Mouse (Mus musculus) brain, embryonic 18.5 days (tissue): ENCODE measurements around the gene Dgkq.

Source experiments
- DNase-seq: peaks from one replicate; pipeline ENCODE4 v3.0.0-alpha.2; 2012; ENCODE audit warnings: low read depth, low spot score

Dgkq gene

DNA sequence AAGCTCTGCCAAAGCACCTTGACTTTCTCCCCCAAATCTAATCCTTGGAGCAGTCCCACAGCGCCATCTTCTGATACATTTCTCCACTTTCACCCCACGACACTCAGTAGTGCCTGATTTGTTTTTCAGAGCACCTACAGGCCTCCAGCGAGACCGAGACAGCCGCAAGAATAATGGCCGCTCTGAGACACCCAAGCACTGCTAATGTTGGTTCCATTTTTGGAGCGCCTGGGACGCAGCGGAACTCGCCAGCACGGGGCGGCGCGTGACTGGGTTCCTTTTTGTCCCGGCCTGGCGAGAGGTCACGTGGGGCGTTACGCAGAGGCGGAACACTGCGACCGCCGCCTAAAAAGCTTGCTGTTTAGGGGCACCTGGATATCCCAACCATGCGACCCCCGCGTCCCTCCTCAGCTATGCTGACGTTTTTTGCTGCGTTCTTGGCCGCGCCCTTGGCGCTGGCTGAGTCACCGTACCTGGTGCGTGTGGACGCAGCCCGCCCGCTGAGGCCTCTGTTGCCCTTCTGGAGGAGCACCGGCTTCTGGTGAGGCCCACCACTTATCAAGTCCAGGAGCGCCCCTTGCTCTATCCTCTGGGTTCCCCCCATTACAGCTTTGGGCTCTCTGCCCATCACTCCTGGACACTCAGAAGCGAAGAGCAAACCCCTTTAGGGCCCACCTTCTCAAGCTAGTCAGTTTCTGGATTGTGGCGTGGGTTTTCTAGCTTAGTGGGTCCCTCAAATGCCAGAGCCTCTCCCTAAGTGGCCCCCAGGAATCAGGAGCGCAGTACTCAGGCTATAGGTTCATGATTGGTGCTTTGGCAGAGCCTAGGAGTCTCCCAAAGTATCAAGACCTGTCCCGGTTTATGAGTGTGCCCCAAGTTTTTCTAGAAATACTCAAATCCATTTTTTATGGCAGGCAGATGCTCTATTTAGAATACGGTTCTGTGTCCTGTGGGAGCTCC is at the start of gene Dgkq:
Gene Dgkq, minus strand, starts transcription at position 696 of the 960 bp plus-strand sequence.
- peak; percentile 56 for DNase-seq

- no peak for DNase-seq
Measured at GRCm38 (mm10) chr5:108718051-108718450, 48.6 kb upstream of the Dgkq start.

GRCm38 (mm10) chr5:108715974-108716373 is 46.5 kb upstream of the Dgkq start:
- no peak for DNase-seq

GRCm38 (mm10) chr5:108714149-108714548 is 44.7 kb upstream of the Dgkq start:
- no peak for DNase-seq

DNA sequence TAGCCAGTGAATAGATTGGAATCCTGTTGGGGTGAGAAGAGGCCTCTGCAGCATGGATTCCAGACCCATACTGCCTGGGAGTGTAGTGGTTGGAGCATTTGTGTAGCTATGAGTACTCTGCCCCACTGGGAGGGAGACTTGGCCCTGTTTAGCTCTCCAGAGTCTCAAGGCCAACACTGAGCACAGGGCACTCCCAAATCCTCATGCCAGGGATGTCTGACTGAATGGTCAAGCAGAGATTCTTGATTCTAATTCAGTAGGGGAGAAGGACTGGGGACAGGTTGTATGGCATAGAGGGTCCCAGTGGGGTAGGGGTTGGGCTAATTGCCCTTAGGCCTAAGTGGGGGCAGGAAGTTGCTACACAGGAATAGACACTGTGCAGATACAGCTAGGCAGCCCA is 44.2 kb upstream of the Dgkq start:
- DNase-seq = no peak

DNA sequence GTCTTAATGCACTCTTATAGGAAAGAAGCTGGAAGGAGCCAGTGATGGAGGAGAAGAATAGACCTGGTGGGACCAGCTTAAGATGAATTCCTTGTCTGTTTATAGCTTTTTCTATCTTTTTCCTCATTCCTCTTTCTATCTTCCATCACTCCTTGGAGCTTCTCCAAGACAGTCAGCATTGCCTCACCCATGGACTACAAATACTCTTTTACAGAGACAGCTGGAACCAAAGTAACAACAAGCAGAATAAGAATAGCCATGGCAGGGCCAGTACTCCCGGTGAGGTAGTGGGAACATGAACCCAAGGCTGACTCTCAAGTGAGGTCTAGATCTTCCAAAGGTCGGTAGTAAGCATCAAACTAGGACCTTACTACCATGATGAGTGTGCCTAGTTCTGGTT is 43.6 kb upstream of the Dgkq start:
- no peak for DNase-seq

GRCm38 (mm10) chr5:108711968-108712367 is 42.5 kb upstream of the Dgkq start:
- DNase-seq = no peak

- no peak for DNase-seq
Measured at GRCm38 (mm10) chr5:108708981-108709731, 39.7 kb upstream of the Dgkq start.

GRCm38 (mm10) chr5:108708419-108708818 is 38.9 kb upstream of the Dgkq start:
- no peak for DNase-seq

- DNase-seq = no peak
Measured at GRCm38 (mm10) chr5:108707758-108708157, 38.3 kb upstream of the Dgkq start.

DNA sequence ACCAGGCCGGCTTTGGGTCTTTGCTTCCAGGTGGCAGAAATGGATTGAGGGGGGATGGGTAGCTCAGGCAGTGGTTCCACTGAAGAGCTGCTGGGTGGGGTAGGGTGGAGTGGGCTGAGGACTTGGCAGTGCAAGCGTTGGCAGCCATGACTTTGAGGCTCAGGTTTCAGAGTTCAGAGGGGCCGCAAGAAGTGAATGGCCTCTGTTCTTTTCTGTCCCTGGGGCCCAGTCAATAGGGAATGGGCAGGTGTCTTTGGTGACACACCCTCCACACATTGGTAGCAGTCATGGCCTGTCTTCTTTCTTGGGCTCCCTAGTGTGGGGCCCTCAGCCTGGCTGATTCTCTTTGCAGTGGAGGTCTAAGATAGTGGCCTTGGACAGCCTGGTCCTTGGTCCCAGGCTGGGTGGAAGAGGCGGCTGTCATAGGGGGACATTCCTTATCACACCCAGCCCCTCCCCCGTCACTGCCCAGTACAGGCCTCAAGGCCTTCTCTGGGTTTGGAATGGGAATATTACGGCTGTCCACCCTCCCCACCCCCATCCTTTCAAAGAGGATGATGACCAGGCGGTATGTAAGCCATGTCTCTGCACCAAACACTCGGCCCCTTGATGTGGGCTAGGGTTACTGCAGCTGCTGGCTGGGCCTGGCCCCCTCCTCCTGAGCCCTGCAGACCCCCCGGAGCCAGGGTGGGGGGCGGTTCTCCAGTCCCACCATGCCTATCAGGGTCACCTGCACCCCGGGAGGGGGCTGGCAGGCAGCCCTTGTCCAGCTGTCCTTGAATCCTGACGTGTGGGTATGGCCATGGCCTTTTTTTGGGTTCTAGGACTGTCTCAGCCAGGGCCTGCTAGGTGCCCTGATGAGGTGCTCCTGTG is 34.5 kb upstream of the Dgkq start:
- DNase-seq = no peak

DNA sequence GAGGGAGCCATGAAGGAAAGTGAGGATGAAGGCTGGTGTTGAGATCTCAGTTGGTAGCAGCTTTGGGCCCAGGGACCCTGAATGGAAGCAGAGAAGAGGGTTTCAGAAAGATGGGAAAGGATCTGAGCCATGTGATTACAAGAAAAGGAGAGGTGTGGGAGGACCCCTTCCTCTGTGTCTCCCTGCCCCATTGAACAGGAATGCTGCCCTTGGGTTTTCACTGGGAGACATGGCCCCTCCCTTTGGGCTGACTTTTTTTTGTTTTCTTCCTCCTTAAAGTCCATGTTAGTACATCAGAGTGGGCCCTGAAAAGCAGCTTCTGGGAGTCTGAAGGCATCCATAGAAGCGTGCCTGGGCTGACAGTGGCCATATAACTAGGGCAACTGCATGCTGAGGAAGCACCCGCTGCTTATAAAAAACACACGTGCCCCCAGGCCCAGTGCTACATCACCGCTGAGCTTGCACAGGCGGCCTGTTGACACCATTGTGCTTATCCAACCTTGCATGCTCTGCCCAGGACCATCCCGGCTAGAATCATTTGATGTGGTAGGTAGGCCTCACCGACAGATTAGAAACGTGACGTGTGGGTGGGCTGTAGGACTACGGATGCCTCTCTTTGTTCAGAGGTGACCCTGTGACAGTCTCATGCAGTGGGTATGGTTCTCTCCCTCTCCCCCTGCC is 32.0 kb upstream of the Dgkq start:
- no peak for DNase-seq

GRCm38 (mm10) chr5:108700346-108700745 is 30.9 kb upstream of the Dgkq start:
- no peak for DNase-seq

GRCm38 (mm10) chr5:108697341-108697753 is 27.9 kb upstream of the Dgkq start:
- peak; percentile 37 for DNase-seq

DNA sequence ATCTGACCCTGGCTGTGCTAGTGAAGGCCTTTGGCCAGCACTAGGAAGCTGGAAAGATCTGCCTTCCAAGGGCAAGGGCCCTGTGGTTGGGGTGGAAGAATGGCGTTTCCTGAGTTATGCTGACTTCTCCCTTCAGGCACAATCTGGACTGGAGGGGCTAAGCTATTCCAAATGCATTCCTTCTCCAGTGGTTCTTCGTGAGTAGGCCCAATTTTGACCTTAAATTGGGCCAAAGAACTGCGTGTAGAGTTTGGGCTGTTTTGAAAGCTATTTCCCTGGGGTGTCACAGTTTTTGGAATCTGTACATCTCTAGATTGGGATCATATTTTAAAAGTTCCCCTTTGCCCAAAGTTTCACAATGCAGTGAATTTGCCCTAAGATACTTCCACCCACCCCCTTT is 27.1 kb upstream of the Dgkq start:
- no peak for DNase-seq

GRCm38 (mm10) chr5:108695861-108696260 is 26.4 kb upstream of the Dgkq start:
- no peak for DNase-seq

DNA sequence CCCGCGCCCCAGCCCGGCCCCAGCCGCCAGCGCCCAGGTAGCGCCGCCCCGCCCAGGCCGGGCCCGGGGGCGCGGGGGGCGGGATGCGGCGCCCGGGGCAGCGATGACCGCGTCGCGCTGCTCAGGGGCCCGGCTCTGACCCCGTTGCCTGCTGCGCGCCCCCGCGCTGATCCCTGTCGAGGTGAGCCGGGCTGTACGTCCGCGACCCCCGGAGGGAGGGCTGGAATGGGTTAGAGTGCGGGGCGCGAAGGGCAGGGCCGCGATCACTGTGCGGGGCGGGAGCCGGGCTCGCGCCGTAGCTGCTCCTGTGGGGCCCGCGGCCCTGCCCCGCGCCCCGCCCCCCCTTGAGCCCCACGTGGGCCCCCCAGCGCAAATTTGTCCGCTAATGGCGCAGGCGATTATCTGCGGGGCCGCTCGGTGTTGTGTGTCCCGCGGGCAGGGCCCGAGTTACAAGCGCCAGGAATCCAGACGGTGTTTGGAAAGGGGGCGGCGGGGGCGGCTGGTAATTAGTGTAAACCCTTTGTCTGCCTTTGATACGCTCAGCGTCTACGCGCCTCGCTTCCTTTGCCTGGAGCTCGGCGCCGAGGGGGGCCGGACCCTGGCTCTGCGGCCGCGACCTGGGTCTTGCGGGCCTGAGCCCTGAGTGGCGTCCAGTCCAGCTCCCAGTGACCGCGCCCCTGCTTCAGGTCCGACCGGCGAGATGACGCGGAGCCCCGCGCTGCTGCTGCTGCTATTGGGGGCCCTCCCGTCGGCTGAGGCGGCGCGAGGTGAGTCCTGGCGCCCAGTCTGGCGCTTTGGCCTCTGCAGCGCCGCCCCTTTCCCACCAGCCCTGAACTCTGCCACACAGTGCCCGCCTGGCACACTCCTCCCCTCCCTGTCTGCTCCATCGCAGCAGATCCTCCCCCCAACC is 25.1 kb upstream of the Dgkq start:
- DNase-seq = no peak

DNA sequence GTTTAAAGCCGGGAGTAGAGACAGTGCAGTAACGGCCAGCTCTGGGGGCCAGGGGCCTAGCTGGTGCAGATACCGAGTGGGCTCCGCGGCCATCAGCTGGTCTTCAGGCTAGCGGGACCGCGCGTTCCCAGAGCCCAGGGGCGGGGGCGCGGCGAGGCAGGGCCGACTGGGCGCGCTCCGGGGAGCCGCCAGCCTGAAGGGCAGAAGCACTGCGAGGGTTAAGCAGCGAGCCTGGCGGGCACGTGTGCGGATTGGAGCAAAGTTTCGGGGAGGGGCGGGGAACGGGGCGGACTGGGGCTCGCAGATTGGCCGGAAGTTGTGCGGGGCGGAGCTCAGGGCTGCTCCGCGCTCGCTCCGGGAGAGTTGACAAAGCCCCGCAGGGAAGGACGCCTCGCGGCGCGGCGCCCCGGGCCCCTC is 24.4 kb upstream of the Dgkq start:
- DNase-seq = peak; percentile 70

DNA sequence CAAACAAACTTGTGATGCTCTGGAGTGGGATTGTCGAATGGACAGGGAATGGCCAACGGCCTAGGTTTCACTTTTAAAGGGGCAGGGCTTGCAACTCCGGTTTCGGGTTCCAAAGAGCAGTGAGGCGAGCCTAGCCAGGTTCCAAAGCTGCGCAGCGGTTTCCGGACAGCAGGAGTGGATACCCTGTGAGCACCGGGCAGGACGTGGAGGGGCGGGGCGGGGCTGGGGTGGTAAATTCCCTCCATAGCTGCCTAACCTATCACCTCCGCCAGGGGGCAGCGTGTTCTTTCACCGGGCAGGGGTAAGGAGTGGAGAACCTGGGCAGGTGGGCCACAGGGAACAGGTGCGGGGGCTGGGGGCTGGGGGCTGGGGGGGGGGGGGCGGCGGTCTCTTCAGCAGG is 22.8 kb upstream of the Dgkq start, which contains the start of gene Fgfrl1:
Gene Fgfrl1, plus strand, starts transcription at position 112 of the 400 bp plus-strand sequence.
- no peak for DNase-seq

DNA sequence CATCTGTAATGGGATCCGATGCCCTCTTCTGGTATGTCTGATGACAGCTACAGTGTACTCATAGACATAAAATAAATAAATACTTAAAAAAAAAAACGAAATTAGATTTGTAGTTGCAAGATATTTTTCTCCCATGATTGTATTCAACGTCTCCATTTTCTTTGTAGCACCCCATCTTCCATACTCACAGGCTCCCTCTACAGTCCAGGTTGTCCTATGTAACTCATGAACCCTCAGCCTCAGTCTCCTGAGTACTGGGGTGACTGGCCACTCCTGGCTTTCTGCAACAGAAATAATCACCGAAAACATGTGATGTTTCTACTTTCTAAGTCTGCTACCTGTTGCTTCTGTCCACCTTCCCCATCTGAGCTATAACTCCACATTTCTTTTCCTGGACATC is 21.7 kb upstream of the Dgkq start:
- no peak for DNase-seq
